Mouse (Mus musculus): ENCODE measurements at regions not wholly inside any gene's neighbourhood (a gene's known extent, or its start where the extent isn't known, plus 50 kb on each side); places are given as distances from the start of the nearest gene placed in this dataset.

DNA sequence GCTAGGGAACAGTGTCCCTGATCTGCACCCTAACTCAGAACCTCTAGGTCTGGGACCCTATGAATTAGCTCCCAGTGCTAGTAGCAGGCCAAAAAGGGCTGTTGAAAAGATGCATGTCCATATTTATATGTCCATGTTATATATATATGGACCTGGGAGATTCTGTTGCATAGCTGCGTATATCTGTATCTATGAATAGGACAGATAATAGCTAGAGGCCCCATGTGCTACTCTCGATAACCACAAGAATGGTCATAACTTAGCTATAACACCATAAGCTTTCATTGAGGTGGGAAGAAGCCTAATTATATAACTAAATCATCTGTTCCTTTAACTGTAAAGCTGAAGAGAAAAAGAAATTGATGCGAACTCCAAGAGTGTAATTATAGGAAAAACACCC, 60.6 kb upstream of the Ak4 start:
- ATAC-seq (no peak), DNase-seq (ENCODE audit: low spot score) (no peak)
- H3K4me1 ChIP-seq (ENCODE audit: insufficient read depth, low read length) = peaks cover 3% of the 10 kb centered on the region; the same call in 1 of the 2 replicates
- H3K9ac ChIP-seq (replicated peaks; ENCODE audit: low read length) = no peak overlapping the region
- H3K4me2 ChIP-seq (ENCODE audit: low read depth, low read length) = no peak overlapping the region
- H3K9me3 ChIP-seq (ENCODE audit: low read length) = no peaks in the 10 kb centered on the region
- no peaks in the 10 kb centered on the region for H3K27me3 ChIP-seq (ENCODE audit: insufficient read depth, low read length)
- H3K4me3 ChIP-seq (ENCODE audit: low read length) = no peak overlapping the region
- WGBS = 94% methylated on average over 3 of the region's 3 CpGs
- H3K36me3 ChIP-seq (ENCODE audit: insufficient read depth, low read length) = no peaks in the 10 kb centered on the region
- H3K27ac ChIP-seq = no peak overlapping the region
- TF ChIP-seq CTCF (IDR thresholded peaks at IDR 0.05; ENCODE audit: low read depth) = no peak

DNA sequence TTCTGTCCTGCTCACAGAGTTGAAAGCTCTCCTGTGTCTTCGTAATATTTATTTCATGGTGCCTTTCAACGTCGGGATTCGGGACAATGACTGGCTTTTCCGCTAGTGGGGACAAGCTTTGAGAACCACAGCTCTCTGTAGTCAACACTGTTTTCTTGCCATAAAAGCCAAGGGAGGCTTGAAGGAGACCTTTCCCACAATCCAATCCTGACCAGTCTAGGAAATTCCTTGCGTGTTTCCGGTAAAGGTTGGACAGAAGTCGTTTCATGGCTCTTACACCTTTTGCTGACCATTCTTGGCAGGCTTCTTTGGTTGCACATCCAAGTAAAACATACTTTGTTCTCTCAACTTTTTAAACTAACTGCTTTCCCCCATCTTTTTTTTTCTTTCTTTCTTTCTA, 61.2 kb upstream of the Ak4 start:
- Histone ChIP-seq H3K27ac (no peak overlapping the region; the same call in 1 of the 2 replicates), H3K9me3 (ENCODE audit: low read length) (no peaks in the 10 kb centered on the region), H3K9ac (replicated peaks; ENCODE audit: low read length) (no peak overlapping the region), H3K27me3 (ENCODE audit: insufficient read depth, low read length) (no peaks in the 10 kb centered on the region), H3K36me3 (ENCODE audit: insufficient read depth, low read length) (no peaks in the 10 kb centered on the region), H3K4me2 (ENCODE audit: low read depth, low read length) (peak overlapping the region; percentile 94), H3K4me1 (ENCODE audit: insufficient read depth, low read length) (peaks cover 3% of the 10 kb centered on the region; the same call in 1 of the 2 replicates), H3K4me3 (ENCODE audit: low read length) (peak overlapping the region; percentile 90; the same call in 1 of the 2 replicates)
- no peak for TF ChIP-seq CTCF (IDR thresholded peaks at IDR 0.05; ENCODE audit: low read depth)
- ATAC-seq (no peak), DNase-seq (ENCODE audit: low spot score) (no peak)
- 64% methylated on average over 8 of the region's 8 CpGs for WGBS

DNA sequence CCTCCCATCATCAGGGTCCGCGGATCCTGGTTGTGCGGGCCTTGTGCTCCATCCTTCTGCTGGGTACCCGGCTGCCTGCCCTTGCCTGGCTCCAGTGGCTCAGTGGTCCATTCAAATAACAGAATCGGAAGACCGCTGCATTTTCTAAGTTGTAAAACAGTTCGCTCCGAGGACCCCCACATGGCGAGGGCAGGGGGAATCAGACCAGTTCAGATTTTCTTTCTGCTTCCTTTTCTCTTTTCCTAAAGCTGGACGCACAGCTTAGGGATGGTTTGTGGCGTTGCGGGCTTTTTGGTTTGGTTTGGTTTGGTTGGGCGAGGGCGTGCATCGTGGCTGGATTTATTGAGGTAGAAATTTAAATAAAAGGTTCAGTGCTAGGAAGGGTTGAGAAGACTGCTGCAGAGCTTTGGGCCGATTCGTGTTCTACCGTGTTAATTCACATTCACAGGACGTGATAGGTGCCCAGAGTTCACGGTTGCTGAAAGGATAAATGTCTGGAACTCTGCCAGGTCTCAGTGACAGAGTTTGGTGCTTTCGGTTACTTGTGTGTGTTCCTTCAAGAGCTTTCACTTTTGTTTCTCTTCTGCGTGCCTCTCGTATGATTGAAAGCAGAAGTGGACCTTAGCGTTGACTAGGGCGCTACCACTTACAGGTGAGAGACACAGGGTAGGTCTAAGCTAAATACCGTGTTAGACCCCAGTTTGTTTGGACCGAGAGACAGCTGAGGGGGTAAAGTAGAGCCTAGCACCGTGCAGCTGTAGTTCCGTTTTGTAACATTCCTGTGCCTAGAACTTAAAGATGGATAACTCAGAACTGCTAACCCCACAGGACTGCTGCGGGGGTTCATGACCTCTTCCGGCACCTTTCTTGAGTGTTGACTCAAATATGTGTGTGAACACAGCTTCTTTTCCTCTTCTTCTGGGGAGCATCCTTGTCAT, 61.9 kb upstream of the Ak4 start:
- Histone ChIP-seq H3K4me2 (ENCODE audit: low read depth, low read length) (peak overlapping the region; percentile 94), H3K9me3 (ENCODE audit: low read length) (no peaks in the 10 kb centered on the region), H3K27me3 (ENCODE audit: insufficient read depth, low read length) (no peaks in the 10 kb centered on the region), H3K27ac (peak overlapping the region; percentile 96), H3K36me3 (ENCODE audit: insufficient read depth, low read length) (no peaks in the 10 kb centered on the region), H3K4me3 (ENCODE audit: low read length) (peak overlapping the region; percentile 90), H3K9ac (replicated peaks; ENCODE audit: low read length) (peak overlapping the region; percentile 95), H3K4me1 (ENCODE audit: insufficient read depth, low read length) (peaks cover 3% of the 10 kb centered on the region; the same call in 1 of the 2 replicates)
- no peak for TF ChIP-seq CTCF (IDR thresholded peaks at IDR 0.05; ENCODE audit: low read depth)
- ATAC-seq (peak; percentile 8; the same call in 1 of the 2 replicates), DNase-seq (ENCODE audit: low spot score) (peak; percentile 75)
- WGBS = 9% methylated on average over 31 of the region's 31 CpGs

DNA sequence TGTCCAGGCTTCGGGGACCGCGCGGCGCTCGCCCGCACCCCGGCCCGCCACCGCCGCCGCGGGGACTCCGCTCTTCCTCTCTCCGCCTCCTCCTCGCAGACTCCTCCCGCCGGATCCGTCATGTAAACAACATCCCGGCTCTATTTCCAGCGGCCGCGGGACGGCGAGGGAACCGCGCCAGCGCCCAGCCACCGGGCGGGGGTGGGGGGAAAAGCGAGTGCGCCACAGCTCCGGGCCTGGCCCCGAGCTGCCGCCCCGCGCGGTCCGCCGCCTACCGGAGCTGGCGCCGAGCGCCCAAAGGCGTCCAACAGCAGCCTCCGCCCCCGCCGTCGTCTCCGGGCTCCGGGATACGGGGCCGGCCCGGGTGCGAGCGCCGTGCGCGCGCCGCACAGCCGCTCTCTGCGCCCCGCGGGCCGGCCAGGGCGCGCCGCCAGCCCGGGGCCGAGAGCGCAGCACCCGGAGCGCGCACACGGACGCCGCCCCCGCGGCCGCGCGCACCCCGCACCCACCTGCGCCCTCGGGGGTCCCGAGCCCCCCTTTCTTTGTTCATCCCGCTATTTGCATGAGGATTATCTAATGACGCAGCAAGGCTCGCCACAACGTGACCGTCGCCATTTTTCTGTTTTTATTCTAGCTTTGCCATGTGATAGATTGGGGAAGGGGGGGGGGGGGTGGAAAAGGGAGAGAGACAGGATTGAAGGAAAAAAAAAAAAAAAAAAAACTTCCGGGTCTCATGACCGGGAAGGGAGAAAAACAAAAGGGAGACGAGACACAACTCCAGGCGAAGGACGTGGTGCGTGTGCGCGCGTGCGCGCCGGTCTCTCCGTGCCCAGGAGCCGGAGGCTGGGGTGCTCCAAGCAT, 62.8 kb upstream of the Ak4 start:
- TF ChIP-seq CTCF (IDR thresholded peaks at IDR 0.05; ENCODE audit: low read depth) = no peak
- H3K4me3 ChIP-seq (ENCODE audit: low read length) = peak overlapping the region; percentile 90
- H3K9me3 ChIP-seq (ENCODE audit: low read length) = no peaks in the 10 kb centered on the region
- DNase-seq (ENCODE audit: low spot score) (peak; percentile 93), ATAC-seq (peak; percentile 88)
- peak overlapping the region; percentile 96 for H3K27ac ChIP-seq
- H3K4me1 ChIP-seq (ENCODE audit: insufficient read depth, low read length) = peaks cover 3% of the 10 kb centered on the region; the same call in 1 of the 2 replicates
- peak overlapping the region; percentile 94 for H3K4me2 ChIP-seq (ENCODE audit: low read depth, low read length)
- H3K9ac ChIP-seq (replicated peaks; ENCODE audit: low read length) = peak overlapping the region; percentile 95
- H3K27me3 ChIP-seq (ENCODE audit: insufficient read depth, low read length) = no peaks in the 10 kb centered on the region
- 2% methylated on average over 80 of the region's 107 CpGs for WGBS
- H3K36me3 ChIP-seq (ENCODE audit: insufficient read depth, low read length) = no peaks in the 10 kb centered on the region

DNA sequence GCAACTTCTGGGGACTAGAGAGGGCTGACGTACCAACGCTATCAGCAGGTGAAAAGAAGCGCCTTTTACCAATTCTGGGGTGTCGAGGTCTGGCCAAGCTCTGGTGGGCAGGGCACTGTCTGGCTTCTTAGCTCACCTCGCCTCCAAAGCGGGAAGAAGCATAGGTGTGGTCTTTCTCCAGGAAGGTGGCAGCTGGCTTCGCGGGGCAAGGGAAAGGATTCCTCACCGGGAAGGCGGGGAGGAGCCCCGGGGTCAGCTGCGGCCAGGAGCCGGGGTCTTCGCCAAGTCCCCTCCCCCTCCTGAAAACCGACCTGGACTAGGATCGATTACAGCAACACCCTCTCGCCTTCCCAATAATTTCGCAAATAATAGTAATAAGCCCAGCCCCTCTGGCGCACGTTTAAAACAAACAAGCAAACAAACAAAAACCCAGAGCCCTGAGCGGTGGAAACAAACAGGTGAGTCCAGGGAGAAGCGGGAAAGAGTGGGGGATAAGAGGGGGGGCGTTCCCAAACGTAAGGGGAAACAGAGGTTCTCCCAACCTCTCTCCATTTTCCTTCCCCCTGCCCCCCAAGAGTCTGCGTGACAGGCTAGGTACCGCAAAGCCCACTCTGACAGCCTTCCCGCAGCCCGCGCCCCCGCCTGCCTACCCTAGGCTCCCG, 63.5 kb upstream of the Ak4 start:
- H3K4me2 ChIP-seq (ENCODE audit: low read depth, low read length) = peak overlapping the region; percentile 94
- under 1% methylated on average over 29 of the region's 31 CpGs for WGBS
- peak overlapping the region; percentile 95 for H3K9ac ChIP-seq (replicated peaks; ENCODE audit: low read length)
- no peak for TF ChIP-seq CTCF (IDR thresholded peaks at IDR 0.05; ENCODE audit: low read depth)
- DNase-seq (ENCODE audit: low spot score) (peak; percentile 28), ATAC-seq (no peak)
- H3K27me3 ChIP-seq (ENCODE audit: insufficient read depth, low read length) = no peaks in the 10 kb centered on the region
- H3K4me3 ChIP-seq (ENCODE audit: low read length) = peak overlapping the region; percentile 90
- no peaks in the 10 kb centered on the region for H3K9me3 ChIP-seq (ENCODE audit: low read length)
- H3K36me3 ChIP-seq (ENCODE audit: insufficient read depth, low read length) = no peaks in the 10 kb centered on the region
- H3K4me1 ChIP-seq (ENCODE audit: insufficient read depth, low read length) = peaks cover 3% of the 10 kb centered on the region; the same call in 1 of the 2 replicates
- peak overlapping the region; percentile 96 for H3K27ac ChIP-seq

GRCm38 (mm10) chr4:101354951-101355350, 64.1 kb upstream of the Ak4 start:
- Histone ChIP-seq H3K4me3 (ENCODE audit: low read length) (peak overlapping the region; percentile 90), H3K4me2 (ENCODE audit: low read depth, low read length) (peak overlapping the region; percentile 94), H3K9ac (replicated peaks; ENCODE audit: low read length) (peak overlapping the region; percentile 95), H3K27ac (peak overlapping the region; percentile 96), H3K4me1 (ENCODE audit: insufficient read depth, low read length) (peaks cover 3% of the 10 kb centered on the region; the same call in 1 of the 2 replicates), H3K9me3 (ENCODE audit: low read length) (no peaks in the 10 kb centered on the region), H3K36me3 (ENCODE audit: insufficient read depth, low read length) (no peaks in the 10 kb centered on the region), H3K27me3 (ENCODE audit: insufficient read depth, low read length) (no peaks in the 10 kb centered on the region)
- 4% methylated on average over 7 of the region's 7 CpGs for WGBS
- DNase-seq (ENCODE audit: low spot score) (peak; percentile 44), ATAC-seq (no peak)
- TF ChIP-seq CTCF (IDR thresholded peaks at IDR 0.05; ENCODE audit: low read depth) = no peak
